Mouse (Mus musculus) heart, adult 9 months (tissue): Measurements from ENCODE around the gene Gm10260.
A peak's percentile ranks its signal among the peaks of the same experiment; 100 is the strongest.

Source experiments
- DNase-seq, 2 experiments: peaks; one replicate each; pipeline ENCODE4 v3.0.0; 2022; ENCODE audit warnings: low spot score in 2 of 2

The Gm10260 gene

DNA sequence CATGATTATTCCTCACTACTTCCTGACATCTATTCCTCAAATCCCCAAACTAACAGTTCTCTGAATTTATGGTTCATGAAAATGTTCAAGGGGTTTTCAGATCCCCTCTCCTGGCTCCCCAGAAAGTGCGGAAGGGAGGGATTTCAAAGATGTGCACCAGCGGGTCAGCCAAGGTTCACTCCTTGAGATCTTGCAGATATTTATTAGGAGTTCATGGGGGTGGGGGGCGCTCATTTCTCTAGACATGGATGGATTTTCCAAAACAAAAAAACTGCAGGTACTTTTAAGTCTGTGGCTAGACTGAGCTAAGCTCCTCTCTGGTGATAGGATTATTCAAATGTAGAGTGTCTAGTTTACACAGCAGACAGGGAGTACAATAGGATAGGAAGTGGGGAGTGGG lies 8.4 kb upstream of the Gm10260 start:
- no peak for DNase-seq

DNA sequence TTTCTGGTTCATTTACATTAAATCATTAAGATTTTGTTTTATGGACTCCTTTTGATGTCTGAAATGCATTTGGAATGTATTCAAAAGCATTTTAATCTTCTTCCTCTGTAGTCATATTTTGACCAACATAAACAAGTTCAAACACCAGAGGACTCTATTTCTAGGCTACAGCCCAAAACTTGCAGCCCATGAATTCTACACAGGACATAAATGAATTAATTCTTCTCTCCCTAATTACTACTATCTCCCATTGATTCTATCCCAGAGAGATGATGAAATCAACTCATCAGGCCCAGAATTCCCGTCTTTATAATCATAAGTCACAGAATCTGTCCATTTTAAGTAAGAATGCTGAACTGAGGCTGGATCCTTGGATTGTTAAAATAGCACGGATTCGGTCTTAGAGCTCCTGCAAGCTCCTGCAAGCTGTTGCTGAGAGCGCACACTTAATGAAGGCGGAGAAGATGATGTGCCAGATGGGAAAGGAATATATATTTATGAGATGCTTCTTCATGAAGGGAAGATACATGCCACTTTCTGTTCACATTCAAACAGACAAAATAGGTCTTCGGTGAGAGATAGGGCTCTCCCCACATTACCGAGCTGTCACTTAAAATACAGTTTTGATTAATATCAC lies 7.7 kb upstream of the Gm10260 start:
- no peak for DNase-seq

DNA sequence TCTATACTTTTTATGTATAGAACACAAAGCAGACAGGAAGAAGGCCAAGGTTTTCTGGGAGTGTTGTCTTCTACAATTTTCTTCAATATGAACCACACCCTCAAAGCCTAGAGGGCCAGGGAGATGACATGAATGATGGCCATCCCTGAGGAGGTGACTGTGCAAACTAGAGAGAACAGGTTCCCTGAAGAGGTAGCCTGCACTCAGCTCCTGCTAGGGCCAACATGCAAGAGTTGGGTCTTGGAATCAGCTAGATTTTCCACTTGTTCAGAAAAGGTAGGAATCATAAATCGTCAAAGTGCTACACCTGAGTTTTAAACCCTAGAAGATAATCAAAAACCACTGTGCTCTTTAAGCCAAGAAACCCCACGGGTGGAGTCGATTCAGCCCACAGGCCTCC lies 6.2 kb upstream of the Gm10260 start:
- no peak for DNase-seq

- DNase-seq = no peak
Measured at GRCm38 (mm10) chr13:97765913-97766312, 5.5 kb upstream of the Gm10260 start.

DNA sequence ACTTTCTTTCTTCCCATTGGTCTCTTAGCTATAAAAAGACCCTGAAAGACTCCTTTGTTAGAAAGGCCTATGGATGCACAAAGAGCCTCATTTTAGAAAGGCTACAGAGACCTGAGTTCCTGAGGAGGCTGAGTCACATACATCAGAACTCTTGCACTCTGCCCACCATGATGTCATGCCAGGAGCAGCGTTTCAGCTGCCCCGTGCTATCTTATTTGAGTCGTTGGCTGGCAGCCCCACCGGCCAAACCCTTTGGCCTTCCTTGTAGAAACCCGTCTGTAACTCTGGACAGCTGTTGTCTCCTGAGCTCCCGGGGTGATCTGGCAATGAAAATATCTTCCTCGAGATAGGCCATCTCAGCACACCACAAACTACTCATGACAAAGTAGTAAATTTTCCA lies 3.6 kb upstream of the Gm10260 start:
- peak; percentile 26 to 64 for DNase-seq

GRCm38 (mm10) chr13:97763436-97763835 lies 3.0 kb upstream of the Gm10260 start:
- DNase-seq = no peak

GRCm38 (mm10) chr13:97762121-97762520 lies 1.7 kb upstream of the Gm10260 start:
- no peak for DNase-seq

- DNase-seq = peak in 1 of 2 experiments; percentile 23
Measured at GRCm38 (mm10) chr13:97757033-97757432, 3.4 kb downstream of the Gm10260 start.

- DNase-seq = no peak
Measured at GRCm38 (mm10) chr13:97756091-97756490, 4.3 kb downstream of the Gm10260 start.

- DNase-seq = no peak
Measured at GRCm38 (mm10) chr13:97750851-97751381, 9.5 kb downstream of the Gm10260 start.

DNA sequence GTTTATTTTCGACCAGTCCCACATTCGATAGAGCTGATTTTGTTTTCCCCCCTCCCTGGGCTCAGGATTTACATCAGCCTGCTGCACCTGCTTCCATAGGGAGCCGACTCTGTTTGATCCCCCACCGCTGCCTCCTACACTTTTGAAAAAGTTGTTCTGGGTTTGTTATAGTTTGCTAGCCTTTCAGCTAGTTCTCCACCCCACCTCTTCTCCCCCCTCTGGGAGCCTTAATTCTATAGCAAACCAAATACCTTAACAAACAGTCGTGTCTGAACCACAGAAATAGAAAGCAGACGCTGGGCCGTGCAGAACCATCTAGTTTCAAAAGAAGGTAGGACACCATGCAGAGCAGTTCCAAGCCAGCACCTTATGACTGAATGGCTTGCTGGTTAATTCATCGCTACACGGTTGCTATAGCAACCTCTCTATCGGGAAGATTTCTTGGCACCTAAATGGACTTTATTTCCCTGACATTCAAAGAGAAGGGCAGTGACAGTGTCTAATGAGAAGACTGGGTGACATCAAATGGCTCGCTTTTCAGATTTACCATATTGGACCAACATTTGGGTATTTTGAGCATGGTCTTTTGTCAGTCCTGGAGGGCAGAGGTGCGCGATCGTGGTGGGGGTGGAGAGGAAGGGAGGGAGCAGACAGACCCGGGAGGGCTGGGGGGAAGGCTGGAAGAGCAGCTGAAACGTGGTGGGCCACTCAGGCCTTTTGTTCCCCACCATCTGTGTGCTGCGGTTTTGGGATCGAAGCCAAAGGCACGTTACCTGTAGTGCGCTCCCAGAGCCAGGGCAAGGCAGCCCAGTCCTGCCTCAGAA lies 13.2 kb downstream of the Gm10260 start:
- no peak for DNase-seq

DNA sequence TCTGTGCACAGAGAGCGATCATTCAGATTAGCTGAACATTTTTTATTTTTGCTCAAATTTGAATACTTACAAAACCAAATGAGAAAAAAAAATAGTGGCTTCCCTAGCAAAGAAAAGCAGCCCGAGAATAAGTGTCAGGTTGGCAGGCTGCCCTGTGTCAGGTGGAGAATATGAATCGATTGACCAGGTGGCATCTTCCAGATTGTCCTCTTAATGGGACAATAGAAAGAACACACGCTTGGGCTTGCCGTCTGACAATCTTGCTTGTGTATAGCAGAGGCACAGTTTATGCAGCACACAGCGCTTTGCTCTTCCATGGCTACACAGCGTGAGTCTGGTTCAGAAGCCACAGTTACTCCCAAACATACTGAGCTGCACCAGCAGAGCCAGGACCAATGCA lies 15.8 kb downstream of the Gm10260 start:
- DNase-seq = no peak

DNA sequence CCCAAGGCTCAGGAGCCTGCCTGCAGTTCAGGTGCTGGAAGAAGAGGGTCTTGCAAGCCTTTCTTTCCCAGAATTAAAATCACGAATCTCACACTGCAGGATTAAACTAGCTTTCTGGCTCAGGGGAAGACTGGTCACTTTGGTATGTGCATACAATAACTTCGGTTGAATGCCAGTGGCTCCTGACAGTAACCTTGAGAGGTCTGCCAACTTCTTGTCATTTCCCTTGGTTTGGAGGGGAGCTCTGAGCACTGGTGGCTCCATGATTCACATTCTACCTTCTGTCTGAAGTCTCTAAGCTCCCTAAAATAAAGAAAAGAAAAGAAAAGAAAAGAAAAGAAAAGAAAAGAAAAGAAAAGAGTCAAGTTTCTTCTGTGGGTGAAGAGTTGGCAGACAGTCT lies 16.4 kb downstream of the Gm10260 start:
- DNase-seq = no peak

DNA sequence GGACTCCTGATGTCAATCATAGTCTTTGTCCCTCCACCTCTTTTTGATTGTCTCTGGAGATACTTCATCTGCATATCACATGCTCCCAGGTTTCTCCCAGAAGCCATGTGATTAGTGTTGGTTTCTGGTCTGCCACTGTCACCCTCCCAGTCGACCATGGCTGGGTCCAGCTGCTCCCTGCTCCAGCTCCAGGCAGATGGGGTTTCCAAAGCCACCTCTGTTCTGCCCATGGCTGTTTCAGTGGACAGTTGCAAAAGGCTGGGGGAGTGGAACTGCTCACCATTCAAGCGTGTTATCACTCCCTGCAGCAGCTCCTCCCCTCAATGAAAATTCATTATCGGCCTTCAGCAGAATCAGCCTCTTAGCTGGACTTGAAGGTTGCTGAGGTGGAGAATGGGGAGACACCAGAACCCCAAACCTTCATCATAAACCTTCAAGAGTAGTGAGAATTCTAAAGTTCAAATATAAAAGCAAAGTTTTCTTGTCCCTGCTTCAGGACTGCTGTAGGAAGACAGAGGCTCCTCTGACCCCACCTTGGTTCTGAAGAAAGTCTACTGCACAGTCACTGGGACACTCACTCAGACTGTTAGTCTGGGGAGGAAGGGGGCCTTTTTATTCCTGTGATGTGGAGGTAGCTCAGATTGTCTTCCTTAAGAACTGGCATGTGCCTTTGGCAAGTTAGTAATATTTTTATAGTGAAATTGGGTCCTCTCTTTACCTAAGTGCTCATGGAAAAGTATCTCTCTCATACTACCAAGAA lies 17.0 kb downstream of the Gm10260 start:
- DNase-seq = no peak

DNA sequence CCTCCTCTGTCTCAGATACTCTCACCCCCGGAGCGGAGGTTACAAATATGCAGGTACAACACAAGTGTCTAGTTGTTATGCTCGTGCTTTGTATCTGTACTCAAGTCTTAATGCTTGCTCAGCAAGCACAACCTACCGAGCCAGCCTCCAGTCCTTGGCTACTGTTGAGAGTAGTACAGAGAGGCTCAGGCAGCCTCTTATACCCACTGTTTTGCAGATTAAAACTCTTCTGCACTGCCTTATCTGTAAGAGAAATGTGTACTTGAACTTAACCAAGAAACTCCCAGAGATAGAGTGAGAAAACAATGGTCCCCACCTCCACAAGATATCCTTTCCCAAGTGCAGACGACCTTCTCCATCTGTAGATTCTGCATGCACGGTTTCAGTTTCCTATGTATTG lies 24.5 kb downstream of the Gm10260 start:
- no peak for DNase-seq

GRCm38 (mm10) chr13:97734760-97735159 lies 25.7 kb downstream of the Gm10260 start:
- no peak for DNase-seq

DNA sequence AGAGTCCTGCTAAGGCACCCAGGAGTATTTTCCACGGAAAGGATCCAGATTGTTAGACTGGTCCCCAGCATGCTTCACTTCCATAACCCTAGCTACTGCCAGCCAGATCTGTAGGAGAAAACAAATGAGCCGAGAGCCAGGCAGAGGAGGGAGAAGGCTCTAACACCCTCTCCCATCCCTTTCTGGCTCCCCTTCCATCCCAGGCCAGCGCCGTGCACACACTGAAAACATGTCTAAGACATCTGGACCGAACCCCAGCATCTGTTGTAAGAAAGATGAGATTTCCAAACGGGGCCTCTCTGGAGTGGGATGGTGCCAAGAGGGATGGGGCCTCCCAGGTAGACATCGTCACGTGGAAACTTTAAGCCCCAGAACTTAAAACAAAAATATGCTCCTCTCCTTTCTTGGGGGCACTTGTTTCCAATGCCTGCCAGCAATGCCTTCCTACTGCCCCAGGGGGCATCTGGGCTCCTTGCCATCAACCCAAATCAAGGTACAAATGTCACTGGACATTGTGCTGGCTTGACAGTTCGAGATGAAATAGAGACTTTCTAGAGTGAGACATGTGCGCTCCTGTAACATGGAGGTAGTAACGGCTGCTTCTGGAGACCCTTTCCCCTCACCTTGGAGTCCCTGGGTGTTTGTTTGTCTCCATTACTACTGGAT lies 35.1 kb downstream of the Gm10260 start:
- DNase-seq = peak in 1 of 2 experiments; percentile 8

GRCm38 (mm10) chr13:97724551-97724950 lies 35.9 kb downstream of the Gm10260 start:
- DNase-seq = no peak

- DNase-seq = no peak
Measured at GRCm38 (mm10) chr13:97712506-97713275, 47.7 kb downstream of the Gm10260 start.

DNA sequence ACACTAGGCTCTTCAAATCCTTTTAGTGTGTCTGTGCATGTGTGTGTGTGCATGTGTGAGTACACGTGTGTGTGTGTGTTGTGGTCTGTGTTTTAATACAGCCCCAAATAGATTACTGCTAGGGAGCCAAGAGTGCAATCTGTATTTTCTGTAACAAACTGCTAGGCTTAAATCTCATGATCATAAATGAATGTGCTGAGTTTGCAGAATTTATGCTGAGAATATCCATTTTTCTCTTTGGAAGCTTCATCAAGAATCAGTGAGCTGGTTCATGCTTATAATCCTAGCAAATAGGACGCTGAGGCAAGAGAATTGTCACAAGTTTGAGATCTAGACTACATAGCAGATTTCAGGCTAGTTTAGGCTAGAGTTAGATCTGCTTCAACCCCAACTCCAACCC lies 48.9 kb downstream of the Gm10260 start:
- no peak for DNase-seq
